Comparison of ENCODE assay signal across 14 mouse cellular contexts in the genomic region with DNA sequence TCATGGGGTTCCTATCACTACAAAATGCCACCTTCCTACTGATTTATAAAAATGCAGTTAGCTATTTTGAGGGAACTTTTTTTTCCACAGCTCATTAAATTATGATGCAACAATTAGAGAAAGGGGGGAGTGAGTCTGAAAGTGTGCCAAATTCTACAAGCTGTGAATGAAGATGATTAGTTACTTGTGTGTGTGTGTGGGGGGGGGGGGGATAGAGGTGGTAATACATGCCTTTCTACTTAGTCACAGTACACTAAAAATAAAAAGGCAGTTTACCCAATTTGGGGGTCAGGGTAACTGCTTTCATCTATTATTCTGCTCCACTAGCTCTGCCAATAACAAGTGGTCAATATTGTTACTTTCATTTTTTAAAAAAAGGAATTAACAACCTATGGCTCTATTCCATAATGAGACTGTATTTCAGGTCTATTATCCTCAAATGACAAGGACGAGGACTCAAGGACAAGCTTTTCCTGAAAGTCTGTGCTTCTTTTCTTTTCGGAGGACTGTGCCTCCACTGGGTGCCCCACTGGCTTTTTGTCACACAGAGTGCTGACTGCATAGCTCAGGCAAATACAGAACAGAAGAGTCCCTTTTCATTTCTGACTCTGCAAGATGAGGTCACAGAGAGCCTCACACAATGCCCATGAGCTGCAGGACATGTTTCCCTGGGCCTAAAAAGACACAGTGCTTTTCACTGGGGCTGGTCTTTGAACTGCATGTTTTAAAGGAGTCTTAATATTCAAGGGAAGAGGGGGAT. TPM values are rescaled to one million over a fixed set of nuclear protein-coding genes. Genes with fewer than 3 reads are reported as not detected.
A peak's percentile ranks its signal among the peaks of the same experiment; 100 is the strongest.
DNase-seq lines count a peak whose midpoint lies in the region; ATAC-seq lines count a peak whose summit lies in the region.
"Had no signal": no experiment of that assay in that cellular context is flagged by ENCODE, and none has a peak within 500 bp of the region (broad histone marks: within the 10 kb centered on the region; RNA-seq: fewer than 3 reads in every experiment).

No protein-coding gene starts in this region.

- H3K9ac ChIP-seq in neural tube, embryonic 11.5 days (ENCODE audit: low read length), result no peak overlapping the region
- H3K9ac ChIP-seq in neural tube, embryonic 15.5 days (replicated peaks), result no peak overlapping the region
- no peak overlapping the region for H3K9ac ChIP-seq in hindbrain, embryonic 16.5 days (ENCODE audit: low read depth, low read length)
- H3K9ac ChIP-seq: embryonic facial prominence, embryonic 13.5 days; liver, embryonic 14.5 days had no signal

- H3K36me3 ChIP-seq in neural tube, embryonic 11.5 days (ENCODE audit: control insufficient read depth, insufficient read depth, low read length), result no peaks in the 10 kb centered on the region
- H3K36me3 ChIP-seq in neural tube, embryonic 15.5 days, result no peaks in the 10 kb centered on the region
- no peaks in the 10 kb centered on the region for H3K36me3 ChIP-seq in hindbrain, embryonic 16.5 days (ENCODE audit: control insufficient read depth, insufficient read depth, low read length)
- H3K36me3 ChIP-seq: embryonic facial prominence, embryonic 13.5 days; G1E had no signal

- peak; percentile 89 for ATAC-seq in neural tube, embryonic 11.5 days (ENCODE audit: insufficient read depth, low FRiP score, low TSS enrichment)
- ATAC-seq in neural tube, embryonic 15.5 days (ENCODE audit: low FRiP score), result no peak
- peak; percentile 73; the same call in 1 of the 2 replicates for ATAC-seq in hindbrain, embryonic 16.5 days

- no peak overlapping the region for H3K27ac ChIP-seq in neural tube, embryonic 11.5 days (ENCODE audit: low read depth, low read length)
- H3K27ac ChIP-seq in neural tube, embryonic 15.5 days (replicated peaks), result no peak overlapping the region
- no peak overlapping the region for H3K27ac ChIP-seq in hindbrain, embryonic 16.5 days (ENCODE audit: low read depth, low read length)
- H3K27ac ChIP-seq: embryonic facial prominence, embryonic 13.5 days; liver, embryonic 14.5 days had no signal

- H3K4me1 ChIP-seq in neural tube, embryonic 11.5 days (ENCODE audit: control insufficient read depth, insufficient read depth, low read length), result no peaks in the 10 kb centered on the region
- no peaks in the 10 kb centered on the region for H3K4me1 ChIP-seq in neural tube, embryonic 15.5 days
- no peaks in the 10 kb centered on the region for H3K4me1 ChIP-seq in hindbrain, embryonic 16.5 days (ENCODE audit: control insufficient read depth, insufficient read depth, low read depth, low read length)
- H3K4me1 ChIP-seq: embryonic facial prominence, embryonic 13.5 days had no signal

- H3K9me3 ChIP-seq in neural tube, embryonic 11.5 days (ENCODE audit: control insufficient read depth, low read length), result no peaks in the 10 kb centered on the region
- H3K9me3 ChIP-seq in neural tube, embryonic 15.5 days (replicated peaks), result no peaks in the 10 kb centered on the region
- no peaks in the 10 kb centered on the region for H3K9me3 ChIP-seq in hindbrain, embryonic 16.5 days (ENCODE audit: control insufficient read depth, low read length)
- H3K9me3 ChIP-seq: embryonic facial prominence, embryonic 13.5 days; G1E had no signal

- H3K4me2 ChIP-seq in neural tube, embryonic 11.5 days (ENCODE audit: low read depth), result no peak overlapping the region
- no peak overlapping the region for H3K4me2 ChIP-seq in neural tube, embryonic 15.5 days
- no peak overlapping the region for H3K4me2 ChIP-seq in hindbrain, embryonic 16.5 days (ENCODE audit: low read length)
- H3K4me2 ChIP-seq: embryonic facial prominence, embryonic 13.5 days had no signal

- no peaks in the 10 kb centered on the region for H3K27me3 ChIP-seq in neural tube, embryonic 11.5 days (ENCODE audit: control insufficient read depth, insufficient read depth, low read length)
- no peaks in the 10 kb centered on the region for H3K27me3 ChIP-seq in neural tube, embryonic 15.5 days (replicated peaks)
- H3K27me3 ChIP-seq in hindbrain, embryonic 16.5 days (replicated peaks; ENCODE audit: control insufficient read depth, insufficient read depth, low read length), result no peaks in the 10 kb centered on the region
- H3K27me3 ChIP-seq: embryonic facial prominence, embryonic 13.5 days had no signal

- no peak overlapping the region for H3K4me3 ChIP-seq in neural tube, embryonic 11.5 days (ENCODE audit: low read depth, low read length)
- no peak overlapping the region for H3K4me3 ChIP-seq in neural tube, embryonic 15.5 days (replicated peaks)
- no peak overlapping the region for H3K4me3 ChIP-seq in hindbrain, embryonic 16.5 days (ENCODE audit: low read length)
- H3K4me3 ChIP-seq: embryonic facial prominence, embryonic 13.5 days had no signal

- WGBS in neural tube, embryonic 11.5 days, result 34% methylated on average over 2 of the region's 2 CpGs
- WGBS in neural tube, embryonic 15.5 days, result 24% methylated on average over 2 of the region's 2 CpGs
- 16% methylated on average over 2 of the region's 2 CpGs for WGBS in hindbrain, embryonic 16.5 days

- DNase-seq in adrenal gland, adult 8-10 months, result peak; percentile 1
- no peak for DNase-seq in adrenal gland, postnatal 4 days (ENCODE audit: low spot score in 2 of 2)
- DNase-seq in neural tube, embryonic 11.5 days (ENCODE audit: low spot score), result peak; percentile 38
- peak; percentile 17 for DNase-seq in retina, embryonic 14.5 days (ENCODE audit: low spot score)
- no peak for DNase-seq in spleen, postnatal 4 days (ENCODE audit: low spot score in 2 of 2)
- no peak for DNase-seq in heart, adult 8-10 months (ENCODE audit: low spot score)
- DNase-seq: cerebellum, adult 11-12 months; kidney, adult 11 months; thymus, adult 2 months had no signal

RNA-seq across cellular contexts. Expression of a gene that starts 33.4 kb away (rescaled TPM):
- total RNA-seq in adrenal gland, adult 8-10 months (2022), result 1 to 10 TPM; 1.8 to 3.4 (median 2.1) TPM
- total RNA-seq in adrenal gland, postnatal 4 days (2021), result 1 to 10 TPM; 3.8 to 6.0 TPM
- polyA plus RNA-seq in neural tube, embryonic 11.5 days (2014; fragmentation: Nextera tagmentation; extraction: Ambion mirVana), result 6.2 and 8.1 TPM in 2 replicates
- polyA plus RNA-seq in neural tube, embryonic 15.5 days (2015; fragmentation: Nextera tagmentation; extraction: Ambion mirVana), result 2.0 and 2.4 TPM in 2 replicates
- polyA plus RNA-seq in hindbrain, embryonic 16.5 days (2015; fragmentation: Nextera tagmentation; extraction: Ambion mirVana), result 1.3 and 2.3 TPM in 2 replicates
- 1 to 10 TPM; 1.9 to 3.8 (median 2.0) TPM for total RNA-seq in heart, adult 8-10 months (2022)
- polyA plus RNA-seq: G1E had no signal

Comparison
In these comparisons a context has a peak if more than half of its experiments do, and no peak if none do; other contexts are left out.
1. DNase-seq: peak in adrenal gland, adult 8-10 months (single experiment), neural tube, embryonic 11.5 days (single experiment) and retina, embryonic 14.5 days (single experiment); none in adrenal gland, postnatal 4 days (0 of 2), spleen, postnatal 4 days (0 of 2) and heart, adult 8-10 months (single experiment).